Mouse (Mus musculus) bone marrow, adult 2 months (tissue): Measurements from ENCODE around the gene Gm10354. TPM values are rescaled to one million over a fixed set of nuclear protein-coding genes. Genes with fewer than 3 reads are reported as not detected.
"Not testable (repeated sequence)": the region's sequence is repeated elsewhere in the genome, so short reads cannot be mapped to it uniquely, and the experiment has no call there.

Experiments used
- H3K27ac ChIP-seq: fragments of 200-500 bp; 2 replicates; pipeline ENCODE4 v1.5.1; 2012; ENCODE audit warnings: low read depth, mild to moderate bottlenecking, control low read depth, inconsistent platforms, low read length; ENCODE audit not compliant: control insufficient read depth, poor library complexity, insufficient read depth
- H3K4me1 ChIP-seq: fragments of 200-500 bp; 2 replicates; pipeline ENCODE4 v1.6.1; 2011; ENCODE audit warnings: low read length; ENCODE audit not compliant: control insufficient read depth, insufficient read depth
- H3K4me3 ChIP-seq: fragments of 200-500 bp; replicated peaks from 2 replicates; pipeline ENCODE3; 2011; ENCODE audit warnings: mild to moderate bottlenecking, low read depth, low read length, control low read depth; ENCODE audit not compliant: control insufficient read depth
- WGBS: fragments of 180-500 bp; shearing (Covaris S2); methylation state at CpG from one replicate; pipeline ENCODE4 v1.1.7; 2018; 5-methylcytosine and 5-hydroxymethylcytosine counted together
- polyA plus RNA-seq: library from polyadenylated mRNA; stranded (reverse); fragments of >200 nt; gene quantifications from 2 replicates; pipeline ENCODE4 v1.2.4, GENCODE M21; 2011; ENCODE audit warnings: low replicate concordance; ENCODE audit not compliant: missing spikeins, insufficient read depth, insufficient read length

The Gm10354 gene
- polyA plus RNA-seq, 1 experiment: not detected

- 71% methylated on average over 8 of the region's 8 CpGs for WGBS
- not testable (repeated sequence) for H3K27ac ChIP-seq, H3K4me1 ChIP-seq, H3K4me3 ChIP-seq
Measured at GRCm38 (mm10) chr5:14990375-14991158, 11.8 kb upstream of the Gm10354 start.

- not testable (repeated sequence) for H3K4me3 ChIP-seq, H3K4me1 ChIP-seq, H3K27ac ChIP-seq
- 33% methylated on average over 6 of the region's 6 CpGs for WGBS
Measured at GRCm38 (mm10) chr5:14986649-14987387, 8.1 kb upstream of the Gm10354 start.

GRCm38 (mm10) chr5:14977368-14977767, 1.4 kb downstream of the Gm10354 start:
- H3K4me1 ChIP-seq, H3K4me3 ChIP-seq, H3K27ac ChIP-seq: not testable (repeated sequence)
- WGBS: 67% methylated on average over 4 of the region's 4 CpGs

- not testable (repeated sequence) for H3K4me1 ChIP-seq, H3K4me3 ChIP-seq, H3K27ac ChIP-seq
- 64% methylated on average over 4 of the region's 4 CpGs for WGBS
Measured at GRCm38 (mm10) chr5:14975294-14975693, 3.4 kb downstream of the Gm10354 start.

GRCm38 (mm10) chr5:14972841-14973240, 5.9 kb downstream of the Gm10354 start:
- H3K27ac ChIP-seq, H3K4me3 ChIP-seq, H3K4me1 ChIP-seq: not testable (repeated sequence)
- 67% methylated on average over 3 of the region's 3 CpGs for WGBS

GRCm38 (mm10) chr5:14963821-14964220, 14.9 kb downstream of the Gm10354 start:
- not testable (repeated sequence) for H3K4me1 ChIP-seq, H3K27ac ChIP-seq, H3K4me3 ChIP-seq
- WGBS: 75% methylated on average over 13 of the region's 13 CpGs

- H3K4me3 ChIP-seq, H3K4me1 ChIP-seq, H3K27ac ChIP-seq: not testable (repeated sequence)
- WGBS: 70% methylated on average over 4 of the region's 4 CpGs
Measured at GRCm38 (mm10) chr5:14961502-14961901, 17.2 kb downstream of the Gm10354 start.

- WGBS: 84% methylated on average over 1 of the region's 1 CpGs
- H3K4me3 ChIP-seq, H3K27ac ChIP-seq, H3K4me1 ChIP-seq: not testable (repeated sequence)
Measured at GRCm38 (mm10) chr5:14955928-14956706, 22.6 kb downstream of the Gm10354 start.

GRCm38 (mm10) chr5:14953587-14953986, 25.1 kb downstream of the Gm10354 start:
- H3K27ac ChIP-seq, H3K4me1 ChIP-seq, H3K4me3 ChIP-seq: not testable (repeated sequence)

- H3K4me3 ChIP-seq, H3K4me1 ChIP-seq, H3K27ac ChIP-seq: not testable (repeated sequence)
- whole genome bisulfite sequencing: 62% methylated on average over 3 of the region's 3 CpGs
Measured at GRCm38 (mm10) chr5:14952749-14953148, 26.0 kb downstream of the Gm10354 start.

- H3K4me1 ChIP-seq, H3K4me3 ChIP-seq, H3K27ac ChIP-seq: not testable (repeated sequence)
- WGBS: 59% methylated on average over 7 of the region's 7 CpGs
Measured at GRCm38 (mm10) chr5:14951822-14952221, 26.9 kb downstream of the Gm10354 start.

GRCm38 (mm10) chr5:14947482-14948198, 31.1 kb downstream of the Gm10354 start:
- H3K4me1 ChIP-seq, H3K27ac ChIP-seq, H3K4me3 ChIP-seq: not testable (repeated sequence)
- 55% methylated on average over 4 of the region's 4 CpGs for WGBS

GRCm38 (mm10) chr5:14945524-14945923, 33.2 kb downstream of the Gm10354 start:
- WGBS: 54% methylated on average over 4 of the region's 4 CpGs
- H3K4me3 ChIP-seq, H3K4me1 ChIP-seq, H3K27ac ChIP-seq: not testable (repeated sequence)
